Mouse (Mus musculus): ENCODE results near the gene Nlrx1.

Gene Nlrx1

DNA sequence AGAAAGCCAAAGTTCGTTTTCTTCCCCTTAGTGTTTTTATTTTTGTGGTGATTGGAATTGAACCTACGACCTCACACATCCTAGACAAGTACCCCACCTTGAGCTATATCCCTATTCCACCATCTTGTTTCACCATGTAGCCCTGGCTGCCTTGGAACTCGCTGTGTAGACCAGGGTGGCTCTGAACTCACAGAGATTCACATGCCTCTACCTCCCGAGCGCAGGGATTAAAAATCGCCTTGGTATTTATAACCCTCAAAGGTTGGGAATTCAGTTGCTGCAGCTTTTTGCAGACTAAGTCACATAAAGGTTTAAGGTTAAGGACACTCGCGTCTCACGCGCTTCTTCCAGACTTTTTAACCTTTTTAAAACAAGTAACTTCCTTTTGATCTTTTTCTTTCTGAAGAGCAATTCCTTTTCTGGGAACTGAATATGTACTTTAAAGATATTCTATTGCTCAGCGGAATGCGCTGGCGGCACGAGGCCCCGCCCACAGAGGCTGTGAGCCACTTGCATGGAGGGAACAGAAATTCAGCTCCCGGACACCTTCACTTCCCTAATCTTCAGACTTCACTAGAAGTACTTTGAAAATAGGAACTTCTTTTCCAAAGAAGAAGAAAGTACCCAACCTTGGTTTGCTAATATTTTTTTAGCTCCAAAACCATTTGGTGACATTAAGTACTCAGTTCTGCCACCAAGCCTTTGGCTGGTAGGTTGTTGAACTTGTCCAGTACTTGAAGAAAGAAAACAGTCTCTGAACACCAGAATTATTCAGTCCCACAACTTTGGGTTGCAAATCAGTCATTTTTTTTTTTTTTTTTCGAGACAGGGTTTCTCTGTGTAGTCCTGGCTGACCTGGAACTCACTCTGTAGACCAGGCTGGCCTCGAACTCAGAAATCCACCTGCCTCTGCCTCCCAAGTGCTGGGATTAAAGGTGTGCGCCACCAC lies 33.6 kb downstream of the Nlrx1 start:
- peak; percentile 56 for DNase-seq (ENCODE audit: low spot score)

DNA sequence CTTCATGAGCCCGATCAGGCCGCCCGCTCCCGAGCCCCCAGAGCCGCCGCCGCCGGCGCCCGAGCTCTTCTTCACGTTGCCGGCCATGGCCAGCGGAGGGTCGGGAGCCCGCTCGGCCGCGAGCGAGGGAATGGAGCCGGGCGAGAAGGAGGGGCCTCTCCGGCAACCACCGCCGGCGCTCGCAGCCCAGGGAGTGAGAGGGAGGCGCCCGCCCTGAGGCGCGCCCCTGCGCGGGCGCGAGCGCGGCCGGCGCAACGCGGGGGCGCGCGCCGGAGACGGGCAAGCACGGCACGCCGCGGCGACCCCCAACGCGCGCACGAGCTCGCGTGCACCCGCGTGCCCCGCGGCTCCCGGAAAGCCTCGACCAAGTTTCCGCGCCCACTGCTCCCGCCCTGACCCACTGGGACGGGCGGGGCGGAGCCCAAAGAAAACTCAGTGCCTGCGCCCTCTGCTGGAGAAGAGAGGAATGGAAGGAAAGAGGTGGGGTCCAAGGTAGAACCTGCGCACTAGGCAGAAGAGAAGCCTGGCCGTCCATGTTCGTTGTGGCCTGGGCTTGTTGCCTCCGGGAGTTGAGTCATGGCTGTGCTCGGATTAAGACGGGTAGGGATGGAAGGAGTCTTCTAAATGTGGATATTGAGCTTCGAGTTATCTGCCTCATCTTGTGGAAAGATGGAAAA lies 34.5 kb downstream of the Nlrx1 start, which contains the start of gene Cbl:
Gene Cbl (minus strand): TSS at position 248 of the 677 bp plus-strand sequence.
- DNase-seq (ENCODE audit: low spot score): peak; percentile 97

- DNase-seq (ENCODE audit: low spot score): no peak
Measured at GRCm38 (mm10) chr9:44233021-44233801, 35.2 kb downstream of the Nlrx1 start.

DNA sequence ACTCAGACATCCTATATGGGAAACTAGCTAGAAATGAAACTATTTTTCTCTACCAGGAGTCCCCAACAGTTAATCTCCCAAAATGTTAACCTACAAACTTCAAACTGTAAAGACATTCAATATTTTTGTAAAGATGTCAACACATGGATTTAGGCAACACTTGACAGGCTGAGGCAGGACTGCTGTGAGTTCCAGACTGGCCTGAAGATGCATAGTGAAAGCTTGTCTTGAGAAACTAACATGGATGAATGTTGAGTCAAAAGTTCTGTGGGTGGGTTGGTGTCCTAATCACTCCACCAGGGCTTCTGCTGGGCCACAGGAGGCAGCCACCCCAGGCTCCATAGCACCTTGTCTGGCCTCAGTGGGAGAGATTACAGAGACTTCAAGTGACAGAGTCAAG lies 36.8 kb downstream of the Nlrx1 start:
- DNase-seq (ENCODE audit: low spot score): no peak

GRCm38 (mm10) chr9:44225993-44226392 lies 42.4 kb downstream of the Nlrx1 start:
- no peak for DNase-seq (ENCODE audit: low spot score)

- no peak for DNase-seq (ENCODE audit: low spot score)
Measured at GRCm38 (mm10) chr9:44213538-44213937, 54.9 kb downstream of the Nlrx1 start.

GRCm38 (mm10) chr9:44212406-44212805 lies 56.0 kb downstream of the Nlrx1 start:
- no peak for DNase-seq (ENCODE audit: low spot score)

GRCm38 (mm10) chr9:44209416-44209815 lies 59.0 kb downstream of the Nlrx1 start:
- DNase-seq (ENCODE audit: low spot score): no peak

GRCm38 (mm10) chr9:44207840-44208239 lies 60.6 kb downstream of the Nlrx1 start:
- no peak for DNase-seq (ENCODE audit: low spot score)

Data from testis, postnatal 14 days (tissue).